Mouse (Mus musculus): ENCODE data around the gene Ifitm3.
"Not testable (repeated sequence)": the region's sequence is repeated elsewhere in the genome, so short reads cannot be mapped to it uniquely, and the experiment has no call there.

DNA sequence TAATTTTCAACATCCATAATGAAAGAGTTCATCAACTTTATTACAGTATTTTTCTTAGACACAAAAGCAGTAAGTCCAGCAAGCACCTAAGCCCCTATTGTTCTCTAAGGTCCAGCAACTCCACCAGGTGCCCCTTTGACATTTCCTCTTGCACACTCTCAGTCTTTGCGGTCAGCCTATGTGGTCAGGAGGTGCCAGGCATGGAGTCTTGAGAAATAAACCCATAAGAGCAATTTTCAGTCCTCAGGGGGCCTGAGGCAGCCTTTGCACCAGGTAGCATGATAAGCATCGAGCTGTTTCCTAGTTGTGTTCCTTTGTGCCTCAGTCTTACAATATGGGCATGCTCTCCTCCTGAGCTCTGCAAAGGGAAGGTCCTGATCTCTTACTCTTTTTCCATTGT, 26.1 kb upstream of the Ifitm3 start:
- not testable (repeated sequence) for TF ChIP-seq CTCF (IDR thresholded peaks at IDR 0.05; ENCODE audit: low read depth); EP300 (optimal IDR thresholded peaks at IDR 0.05)

All from stomach, postnatal 0 days (tissue).